15 mouse cellular contexts compared by ENCODE assay signal in the genomic region with DNA sequence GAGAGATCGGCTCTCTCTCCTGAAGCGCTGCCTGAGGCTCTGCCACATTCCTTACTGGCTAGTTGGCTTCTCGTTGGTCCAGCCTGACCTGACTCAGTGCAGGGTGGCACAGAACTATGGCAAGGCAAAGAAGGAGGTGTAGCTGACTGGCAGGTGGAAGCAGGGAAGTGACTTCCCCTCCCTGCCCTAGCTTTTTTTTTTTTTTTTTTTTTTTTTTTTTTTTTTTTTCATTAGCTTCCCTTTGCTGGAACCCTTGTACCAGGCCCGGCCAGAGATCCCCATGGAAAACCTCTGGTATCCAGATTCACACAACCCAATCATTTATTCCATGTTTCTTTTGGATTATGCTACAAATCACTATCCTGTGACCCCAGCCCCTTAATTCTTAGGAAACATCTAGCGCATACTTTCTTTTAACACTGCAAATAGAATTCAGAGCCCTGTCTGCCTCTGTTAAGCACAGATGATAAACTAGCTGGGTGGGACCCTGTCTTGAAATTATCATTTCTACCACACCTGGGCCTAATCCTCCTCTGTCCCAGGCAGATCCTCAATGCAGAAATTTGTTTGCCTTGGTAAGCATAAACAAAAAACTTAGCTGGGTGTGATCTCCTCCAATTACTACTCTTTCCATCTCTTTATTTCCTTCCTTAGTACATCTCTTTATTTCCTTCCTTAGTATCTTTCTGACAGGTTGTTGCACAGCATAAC.
"Had no signal": no experiment of that assay in that cellular context is flagged by ENCODE, and none has a peak within 500 bp of the region (broad histone marks: within the 10 kb centered on the region; RNA-seq: fewer than 3 reads in every experiment).

No protein-coding gene starts in this region.

- DNase-seq: kidney, adult 18-20 months; kidney, adult 9 months; kidney, postnatal 14 days; kidney, postnatal 4 days; left cerebral cortex, postnatal 4 days; lung, embryonic 14.5 days; thymus, adult 18-20 months; thymus, postnatal 36 days had no signal

- H3K9me3 ChIP-seq: limb, embryonic 13.5 days; midbrain, embryonic 12.5 days; midbrain, embryonic 15.5 days; neural tube, embryonic 13.5 days had no signal

- H3K4me3 ChIP-seq: limb, embryonic 13.5 days; midbrain, embryonic 12.5 days; midbrain, embryonic 15.5 days; neural tube, embryonic 13.5 days had no signal

- H3K27ac ChIP-seq: limb, embryonic 13.5 days; macrophage; midbrain, embryonic 12.5 days; midbrain, embryonic 15.5 days; neural tube, embryonic 13.5 days had no signal

- ATAC-seq: intestine, embryonic 16.5 days; lung, postnatal 0 days; midbrain, embryonic 15.5 days had no signal

- H3K27me3 ChIP-seq: limb, embryonic 13.5 days; midbrain, embryonic 12.5 days; midbrain, embryonic 15.5 days; neural tube, embryonic 13.5 days had no signal

- H3K9ac ChIP-seq: limb, embryonic 13.5 days; lung, embryonic 14.5 days; midbrain, embryonic 12.5 days; midbrain, embryonic 15.5 days; neural tube, embryonic 13.5 days had no signal

- H3K4me1 ChIP-seq: limb, embryonic 13.5 days; midbrain, embryonic 12.5 days; midbrain, embryonic 15.5 days; neural tube, embryonic 13.5 days had no signal

- H3K36me3 ChIP-seq: limb, embryonic 13.5 days; midbrain, embryonic 12.5 days; midbrain, embryonic 15.5 days; neural tube, embryonic 13.5 days had no signal

- H3K4me2 ChIP-seq: limb, embryonic 13.5 days; lung, embryonic 14.5 days; midbrain, embryonic 12.5 days; midbrain, embryonic 15.5 days; neural tube, embryonic 13.5 days had no signal
